Mouse (Mus musculus) heart, embryonic 14.5 days (tissue): Measurements from ENCODE around the gene 1700123O20Rik. TPM values are rescaled to one million over a fixed set of nuclear protein-coding genes. Genes with fewer than 3 reads are reported as not detected.

Experiments used
- ATAC-seq: fragments of 200-750 bp; cut with Nextera tagmentation; 2 replicates; pipeline ENCODE4 v1.8.0; 2017; ENCODE audit warnings: low read depth, moderate TSS enrichment; ENCODE audit not compliant: insufficient number of reproducible peaks, insufficient read depth, low FRiP score
- H3K27ac ChIP-seq, 2 experiments: fragments of 200-500 bp in 1 of 2; fragments of 300-500 bp in 1 of 2; sonication (generic) in 1 of 2; replicated peaks in 1 of 2; 2 replicates each; pipeline ENCODE4 v1.5.1; 2012 to 2014; ENCODE audit warnings: low read depth in 2 of 2, low read length in 2 of 2, control low read depth in 1 of 2, mild to moderate bottlenecking in 1 of 2, mixed read lengths in 1 of 2; ENCODE audit not compliant: control insufficient read depth in 1 of 2, insufficient read depth in 1 of 2
- H3K27me3 ChIP-seq: fragments of 300-500 bp; sonication (generic); 2 replicates; pipeline ENCODE4 v1.6.1; 2014; ENCODE audit warnings: mild to moderate bottlenecking, low read length, control low read depth; ENCODE audit not compliant: control insufficient read depth, insufficient read depth
- H3K36me3 ChIP-seq: fragments of 300-500 bp; sonication (generic); 2 replicates; pipeline ENCODE4 v1.6.1; 2014; ENCODE audit warnings: mild to moderate bottlenecking, control low read depth, low read length, mixed read lengths; ENCODE audit not compliant: control insufficient read depth, insufficient read depth
- H3K4me1 ChIP-seq, 2 experiments: fragments of 200-500 bp in 1 of 2; fragments of 300-500 bp in 1 of 2; sonication (generic) in 1 of 2; 2 replicates each; pipeline ENCODE4 v1.6.1; 2012 to 2014; ENCODE audit warnings: low read length in 2 of 2, control low read depth in 1 of 2, mixed read lengths in 1 of 2; ENCODE audit not compliant: control insufficient read depth in 2 of 2, insufficient read depth in 2 of 2
- H3K4me2 ChIP-seq: fragments of 300-500 bp; sonication (generic); 2 replicates; pipeline ENCODE4 v1.6.1; 2014; ENCODE audit warnings: mild to moderate bottlenecking, low read length
- H3K4me3 ChIP-seq, 2 experiments: fragments of 200-500 bp in 1 of 2; fragments of 300-500 bp in 1 of 2; sonication (generic) in 1 of 2; 2 replicates each; pipeline ENCODE4 v1.5.1; 2012 to 2014; ENCODE audit warnings: low read length in 2 of 2, mild to moderate bottlenecking in 2 of 2, control low read depth in 1 of 2, low read depth in 1 of 2, moderate library complexity in 1 of 2; ENCODE audit not compliant: control insufficient read depth in 1 of 2, insufficient read depth in 1 of 2
- H3K9ac ChIP-seq: fragments of 300-500 bp; sonication (generic); 2 replicates; pipeline ENCODE4 v1.6.1; 2014; ENCODE audit warnings: mild to moderate bottlenecking, low read length
- H3K9me3 ChIP-seq: fragments of 300-500 bp; sonication (generic); 2 replicates; pipeline ENCODE4 v1.6.1; 2016; ENCODE audit warnings: low read length, control low read depth; ENCODE audit not compliant: control insufficient read depth
- WGBS: fragments of 180-500 bp; shearing (Covaris S2); extraction: QIAGEN DNeasy Blood & Tissue Kit; methylation state at CpG from one replicate; pipeline ENCODE4 v1.1.7; 2014; 5-methylcytosine and 5-hydroxymethylcytosine counted together
- polyA plus RNA-seq: library from polyadenylated mRNA; unstranded; fragments of >200 nt; fragmentation: Nextera tagmentation; extraction: Ambion mirVana; gene quantifications from 2 replicates; pipeline ENCODE4 v1.2.1, GENCODE M21; 2014

Gene 1700123O20Rik
- polyA plus RNA-seq, 1 experiment from 2014 or later, result 49.8 TPM

GRCm38 (mm10) chr14:54721711-54722110, 35.7 kb downstream of the 1700123O20Rik start:
- WGBS, result 78% methylated on average over 10 of the region's 10 CpGs
- no peaks in the 10 kb centered on the region for H3K36me3 ChIP-seq
- H3K27ac ChIP-seq, result no peak overlapping the region
- H3K4me3 ChIP-seq, result no peak overlapping the region
- H3K9ac ChIP-seq, result no peak overlapping the region
- H3K4me1 ChIP-seq, result no peaks in the 10 kb centered on the region
- no peaks in the 10 kb centered on the region for H3K9me3 ChIP-seq
- no peaks in the 10 kb centered on the region for H3K27me3 ChIP-seq
- no peak overlapping the region for H3K4me2 ChIP-seq
- no peak for ATAC-seq

- Histone ChIP-seq H3K4me3 (no peak overlapping the region), H3K9ac (no peak overlapping the region), H3K27me3 (no peaks in the 10 kb centered on the region), H3K27ac (no peak overlapping the region), H3K4me2 (no peak overlapping the region), H3K9me3 (no peaks in the 10 kb centered on the region), H3K4me1 (no peaks in the 10 kb centered on the region), H3K36me3 (no peaks in the 10 kb centered on the region)
- no peak for ATAC-seq
- WGBS, result 58% methylated on average over 6 of the region's 6 CpGs
These were observed 38.0 kb downstream of the 1700123O20Rik start for GRCm38 (mm10) chr14:54724049-54724448.

DNA sequence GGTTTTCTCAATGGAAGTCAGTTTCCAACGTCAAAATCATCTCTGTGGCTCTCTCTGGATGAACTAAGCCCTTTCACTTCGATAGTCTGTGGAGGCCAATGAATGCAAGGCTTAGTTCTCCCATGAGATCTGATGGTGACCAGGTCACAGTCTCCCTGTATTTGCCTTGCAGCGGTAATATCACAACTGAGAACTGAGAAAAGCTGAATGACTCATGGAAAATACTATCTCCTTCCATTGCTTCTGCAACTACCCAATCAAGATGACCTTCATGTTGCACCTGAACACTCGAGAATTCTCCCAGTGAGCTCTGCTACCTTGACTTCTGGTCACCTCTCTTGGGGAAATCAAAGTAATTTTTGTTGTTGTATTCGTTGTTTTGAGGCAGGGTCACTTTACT, 41.5 kb downstream of the 1700123O20Rik start:
- no peaks in the 10 kb centered on the region for H3K27me3 ChIP-seq
- no peaks in the 10 kb centered on the region for H3K9me3 ChIP-seq
- H3K4me2 ChIP-seq, result no peak overlapping the region
- 58% methylated on average over 5 of the region's 5 CpGs for WGBS
- H3K36me3 ChIP-seq, result no peaks in the 10 kb centered on the region
- no peak overlapping the region for H3K27ac ChIP-seq
- ATAC-seq, result no peak
- H3K9ac ChIP-seq, result no peak overlapping the region
- H3K4me3 ChIP-seq, result no peak overlapping the region
- H3K4me1 ChIP-seq, result no peaks in the 10 kb centered on the region

DNA sequence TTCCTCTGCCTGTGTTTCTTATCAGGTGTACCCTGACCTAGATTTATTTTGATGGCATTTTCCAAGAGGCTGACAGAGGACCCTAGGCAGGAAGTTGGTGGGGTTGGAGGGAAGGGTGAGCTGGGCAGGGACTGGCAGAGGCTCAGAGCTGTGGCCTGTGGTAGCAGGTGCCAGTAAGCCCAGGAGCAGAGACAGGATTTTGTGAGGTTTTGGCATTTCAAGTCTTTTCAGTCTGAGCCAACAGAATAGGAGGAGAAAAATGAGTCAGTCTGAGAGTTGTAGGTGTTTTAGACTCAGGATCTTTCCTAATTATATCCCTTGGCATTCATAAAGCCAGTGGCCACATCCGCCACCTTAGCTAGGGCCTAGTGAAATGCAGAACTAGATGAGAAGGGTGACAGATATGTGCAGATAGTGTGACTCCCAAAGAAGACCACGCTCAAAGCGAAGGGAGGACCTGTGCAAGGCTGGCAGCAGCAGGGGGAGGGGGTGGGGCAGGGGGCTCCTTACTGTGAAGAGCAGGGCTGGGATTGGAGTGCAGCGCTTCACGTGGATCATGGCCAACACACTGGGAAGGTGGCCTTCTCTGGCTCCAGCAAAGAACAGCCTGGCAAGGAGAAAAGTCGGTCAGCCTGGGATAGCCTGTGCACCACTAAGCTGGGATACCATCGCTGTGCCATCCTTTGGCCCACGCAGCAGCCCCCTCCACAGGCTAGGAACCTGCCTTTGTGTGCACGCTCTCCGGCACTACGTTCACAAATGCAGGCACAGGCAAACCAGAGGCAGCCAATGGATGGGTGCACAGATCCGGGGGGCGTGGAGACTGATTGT, 43.0 kb downstream of the 1700123O20Rik start:
- H3K27me3 ChIP-seq, result no peaks in the 10 kb centered on the region
- H3K9ac ChIP-seq, result no peak overlapping the region
- H3K9me3 ChIP-seq, result no peaks in the 10 kb centered on the region
- no peaks in the 10 kb centered on the region for H3K4me1 ChIP-seq
- no peak overlapping the region for H3K27ac ChIP-seq
- no peaks in the 10 kb centered on the region for H3K36me3 ChIP-seq
- 75% methylated on average over 13 of the region's 13 CpGs for WGBS
- no peak overlapping the region for H3K4me3 ChIP-seq
- ATAC-seq, result no peak
- H3K4me2 ChIP-seq, result no peak overlapping the region

DNA sequence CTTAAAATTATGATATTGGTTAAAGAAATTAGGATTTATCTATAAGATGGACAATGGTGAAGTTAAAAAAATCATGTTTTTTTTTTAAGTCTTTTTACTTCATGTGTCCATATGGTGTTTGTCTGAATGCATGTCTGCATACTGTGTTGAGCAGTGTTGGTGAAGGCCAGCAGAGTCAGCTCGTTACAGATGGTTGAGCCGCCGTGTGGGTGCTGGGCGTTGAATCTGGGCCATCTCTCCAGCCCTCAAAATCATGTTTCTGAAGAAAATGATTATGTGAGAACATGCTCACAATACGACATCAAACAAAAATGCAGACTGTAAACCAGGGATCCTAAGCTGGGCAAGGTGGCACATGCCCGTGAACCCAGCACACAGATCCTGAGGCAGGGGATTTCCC, 44.3 kb downstream of the 1700123O20Rik start:
- Histone ChIP-seq H3K36me3 (no peaks in the 10 kb centered on the region), H3K9ac (no peak overlapping the region), H3K9me3 (no peaks in the 10 kb centered on the region), H3K4me2 (no peak overlapping the region), H3K27ac (no peak overlapping the region), H3K27me3 (no peaks in the 10 kb centered on the region), H3K4me3 (no peak overlapping the region), H3K4me1 (peaks cover under 1% of the 10 kb centered on the region in 2 experiments; a peak in 1 of 4 replicates)
- no peak for ATAC-seq
- WGBS, result 88% methylated on average over 6 of the region's 6 CpGs

DNA sequence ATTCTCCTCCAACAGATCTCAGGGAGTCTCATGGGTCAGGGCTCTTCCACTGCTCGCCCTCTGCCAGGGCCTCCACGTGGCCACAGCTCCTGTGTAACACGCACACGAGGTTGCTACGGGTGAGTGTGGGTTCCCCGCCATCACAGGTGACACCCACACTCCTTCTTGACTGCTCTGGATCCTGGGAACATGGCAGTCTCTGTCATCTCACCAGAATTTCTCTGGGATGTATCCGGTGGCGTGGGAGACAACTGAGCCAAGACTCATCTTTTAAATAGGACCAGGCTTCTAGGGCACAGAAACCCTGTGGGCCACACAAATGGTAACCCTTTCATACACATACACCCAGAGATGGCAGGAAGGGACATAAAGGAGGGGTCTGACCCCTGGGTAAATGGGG, 46.2 kb downstream of the 1700123O20Rik start:
- Histone ChIP-seq H3K4me3 (no peak overlapping the region), H3K27ac (no peak overlapping the region), H3K36me3 (no peaks in the 10 kb centered on the region), H3K9me3 (no peaks in the 10 kb centered on the region), H3K4me1 (peaks cover 7 to 11% of the 10 kb centered on the region in 2 experiments; a peak in 3 of 4 replicates), H3K4me2 (no peak overlapping the region), H3K9ac (no peak overlapping the region), H3K27me3 (no peaks in the 10 kb centered on the region)
- ATAC-seq, result no peak
- WGBS, result 88% methylated on average over 8 of the region's 8 CpGs

- peaks cover 11% of the 10 kb centered on the region in 2 experiments for H3K4me1 ChIP-seq
- no peak overlapping the region for H3K4me2 ChIP-seq
- no peaks in the 10 kb centered on the region for H3K27me3 ChIP-seq
- H3K4me3 ChIP-seq, result no peak overlapping the region
- H3K9me3 ChIP-seq, result no peaks in the 10 kb centered on the region
- 68% methylated on average over 4 of the region's 4 CpGs for WGBS
- ATAC-seq, result no peak
- no peaks in the 10 kb centered on the region for H3K36me3 ChIP-seq
- H3K9ac ChIP-seq, result no peak overlapping the region
- no peak overlapping the region for H3K27ac ChIP-seq
These were observed 48.0 kb downstream of the 1700123O20Rik start for GRCm38 (mm10) chr14:54734004-54734403.

DNA sequence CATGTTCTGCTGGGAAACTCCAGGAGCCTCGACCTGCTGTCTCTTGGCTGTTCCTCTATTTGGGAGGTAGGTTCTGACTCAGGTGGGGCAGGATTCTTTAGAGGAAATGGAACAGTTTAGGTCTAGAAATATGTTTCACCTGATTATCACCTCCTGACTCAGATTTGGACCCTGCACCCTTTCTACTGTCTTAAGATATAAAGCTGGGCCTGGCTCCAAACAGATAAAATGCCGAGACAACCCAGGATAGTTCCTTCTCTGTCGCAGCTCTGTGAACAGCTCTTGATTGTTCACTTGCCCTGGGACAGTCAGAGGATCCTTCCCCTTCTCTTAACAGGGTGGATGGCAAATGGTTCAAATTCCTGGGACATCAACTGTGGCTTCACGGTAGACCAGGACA, 49.2 kb downstream of the 1700123O20Rik start:
- no peak for ATAC-seq
- H3K4me2 ChIP-seq, result no peak overlapping the region
- H3K4me3 ChIP-seq, result no peak overlapping the region
- no peaks in the 10 kb centered on the region for H3K9me3 ChIP-seq
- H3K4me1 ChIP-seq, result peaks cover 11% of the 10 kb centered on the region in 2 experiments
- no peaks in the 10 kb centered on the region for H3K27me3 ChIP-seq
- WGBS, result 47% methylated on average over 4 of the region's 4 CpGs
- no peaks in the 10 kb centered on the region for H3K36me3 ChIP-seq
- no peak overlapping the region for H3K27ac ChIP-seq
- H3K9ac ChIP-seq, result no peak overlapping the region
